Mouse (Mus musculus): Measurements from ENCODE around the gene Pnpla7. TPM values are rescaled to one million over a fixed set of nuclear protein-coding genes. Genes with fewer than 3 reads are reported as not detected.

The Pnpla7 gene
- polyA plus RNA-seq, 1 experiment from 2014 or later: 8.2 TPM

DNA sequence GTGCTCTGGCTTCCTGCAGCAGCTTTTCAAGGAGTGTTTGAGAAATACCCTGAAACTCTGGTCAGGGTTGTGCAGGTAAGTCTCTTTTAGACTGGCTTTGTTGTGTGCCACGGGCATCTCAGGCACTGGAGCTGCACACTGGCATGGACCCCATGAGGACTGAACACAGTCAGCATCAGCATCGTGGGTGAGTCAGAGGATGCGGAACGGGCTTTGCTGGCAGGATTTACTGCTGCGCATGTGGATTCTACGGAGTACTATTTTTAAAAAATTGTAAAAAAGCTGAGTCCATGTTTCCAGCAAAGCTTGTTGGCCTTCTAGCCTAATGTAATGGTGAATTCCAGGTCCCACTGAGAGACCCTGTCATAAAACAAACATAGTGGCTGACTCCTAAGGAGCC, 19.5 kb downstream of the Pnpla7 start:
- no peaks in the 10 kb centered on the region for H3K4me1 ChIP-seq (replicated peaks)
- ATAC-seq (ENCODE audit: insufficient number of reproducible peaks, insufficient read depth, low FRiP score, low TSS enrichment, low read depth): no peak
- WGBS: 93% methylated on average over 6 of the region's 6 CpGs
- H3K9me3 ChIP-seq: no peaks in the 10 kb centered on the region
- H3K27ac ChIP-seq: no peak overlapping the region
- H3K27me3 ChIP-seq: no peaks in the 10 kb centered on the region
- no peak overlapping the region for H3K4me2 ChIP-seq
- H3K36me3 ChIP-seq: 0 out of 2 replicates have a peak, but pooled peaks cover 5% of the 10 kb centered on the region
- H3K4me3 ChIP-seq (replicated peaks): no peak overlapping the region
- H3K9ac ChIP-seq (replicated peaks): no peak overlapping the region

DNA sequence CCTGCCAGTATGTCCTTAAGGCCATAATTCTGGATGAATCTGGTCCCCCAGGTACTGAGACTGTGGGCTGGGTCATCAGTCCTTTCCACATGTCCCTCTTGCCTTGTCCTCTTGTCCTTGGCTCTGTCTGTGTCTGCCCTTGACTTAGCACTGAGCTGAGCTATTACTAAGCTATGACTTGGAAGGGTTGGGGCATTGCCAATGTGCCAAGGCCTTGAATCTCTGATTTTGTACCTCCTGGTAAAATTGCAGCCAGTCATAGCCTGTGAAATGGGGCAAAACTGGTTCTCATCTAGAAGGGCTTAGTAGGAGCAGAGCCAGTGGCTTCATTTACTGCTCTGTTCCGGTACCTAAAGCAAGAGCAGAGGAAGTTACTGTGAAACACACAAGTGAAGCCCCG, 20.6 kb downstream of the Pnpla7 start:
- Histone ChIP-seq H3K4me1 (replicated peaks) (no peaks in the 10 kb centered on the region), H3K27me3 (no peaks in the 10 kb centered on the region), H3K4me2 (no peak overlapping the region), H3K27ac (no peak overlapping the region), H3K36me3 (0 out of 2 replicates have a peak, but pooled peaks cover 5% of the 10 kb centered on the region), H3K9me3 (no peaks in the 10 kb centered on the region), H3K9ac (replicated peaks) (no peak overlapping the region), H3K4me3 (replicated peaks) (no peak overlapping the region)
- WGBS: 91% methylated on average over 2 of the region's 2 CpGs
- no peak for ATAC-seq (ENCODE audit: insufficient number of reproducible peaks, insufficient read depth, low FRiP score, low TSS enrichment, low read depth)

DNA sequence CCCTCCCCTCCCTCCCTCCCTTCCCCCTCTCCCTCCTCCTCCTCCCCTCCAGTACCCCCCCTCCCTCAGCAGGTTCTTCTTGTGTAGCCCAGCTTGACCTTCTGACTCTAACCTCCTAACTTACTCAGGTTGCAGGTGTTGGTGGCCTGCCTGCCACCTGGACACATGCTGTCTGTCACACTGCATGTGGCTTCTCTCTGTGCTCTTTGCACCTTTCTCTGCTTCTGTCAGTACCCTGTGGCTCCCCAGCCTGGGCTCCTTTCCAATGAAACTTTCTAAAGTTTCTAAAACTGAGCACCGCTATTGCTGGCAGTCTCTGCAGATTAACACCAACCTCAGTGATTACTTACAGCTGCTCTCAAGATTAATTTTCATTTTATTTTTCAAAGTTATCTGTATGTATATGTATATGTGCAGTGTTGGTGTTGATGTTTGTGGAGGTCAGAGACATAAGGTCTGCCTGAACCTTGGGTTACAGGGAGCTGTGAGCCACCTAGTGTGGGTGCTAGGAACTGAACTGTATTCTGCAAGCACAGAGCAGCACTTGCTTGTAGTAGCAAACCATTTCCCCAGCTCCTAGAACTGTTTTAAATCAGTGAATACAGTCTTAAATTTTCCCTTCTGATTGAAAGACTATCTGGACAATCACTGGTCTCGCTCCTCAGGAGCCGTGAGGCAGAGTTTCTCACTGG, 24.9 kb downstream of the Pnpla7 start:
- no peak for ATAC-seq (ENCODE audit: insufficient number of reproducible peaks, insufficient read depth, low FRiP score, low TSS enrichment, low read depth)
- H3K27ac ChIP-seq: 0 out of 2 replicates have a peak overlapping the region, but pooled peaks have one; percentile 29
- no peaks in the 10 kb centered on the region for H3K9me3 ChIP-seq
- H3K4me1 ChIP-seq (replicated peaks): no peaks in the 10 kb centered on the region
- no peaks in the 10 kb centered on the region for H3K27me3 ChIP-seq
- WGBS: 75% methylated on average over 3 of the region's 3 CpGs
- H3K4me3 ChIP-seq (replicated peaks): no peak overlapping the region
- H3K9ac ChIP-seq (replicated peaks): no peak overlapping the region
- 0 out of 2 replicates have a peak, but pooled peaks cover 5% of the 10 kb centered on the region for H3K36me3 ChIP-seq
- H3K4me2 ChIP-seq: no peak overlapping the region

DNA sequence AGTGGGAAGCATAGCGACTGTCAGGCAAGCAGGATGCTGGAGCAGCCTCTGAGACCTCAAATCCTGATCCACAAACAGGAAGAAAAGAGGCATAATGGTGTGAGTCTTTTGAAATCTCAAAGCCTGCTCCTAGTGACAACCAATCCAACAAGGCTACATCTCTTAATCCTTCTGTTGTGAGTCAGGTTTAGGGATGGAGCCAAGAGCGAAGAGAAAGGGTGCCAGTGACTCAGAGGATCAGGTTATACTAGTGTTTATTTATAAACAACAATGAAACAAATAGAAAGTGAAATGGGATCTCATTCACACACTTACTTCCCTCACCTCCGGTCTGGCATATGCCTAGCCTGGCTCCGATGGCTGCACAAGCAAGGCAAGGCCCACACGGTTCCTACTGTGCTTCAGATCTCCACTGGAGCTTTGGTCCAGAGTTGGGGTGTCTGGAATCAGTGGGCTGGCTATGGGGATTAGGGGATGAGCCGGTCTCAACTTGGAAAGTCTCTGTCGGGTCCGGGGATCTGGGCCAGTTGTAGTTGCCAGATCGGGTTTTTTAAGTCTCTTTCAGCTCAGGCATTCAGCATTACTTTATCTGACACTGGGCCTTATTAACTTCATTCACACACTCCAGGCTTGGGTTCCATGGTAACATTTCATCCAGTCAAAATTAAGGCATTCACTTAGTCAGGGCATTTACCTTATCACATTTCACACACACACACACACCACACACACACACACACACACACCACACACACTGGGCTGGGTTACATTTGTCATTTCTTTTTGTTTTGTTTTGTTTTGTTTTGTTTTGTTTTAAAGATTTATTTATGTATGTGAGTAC, 28.3 kb downstream of the Pnpla7 start:
- no peak for ATAC-seq (ENCODE audit: insufficient number of reproducible peaks, insufficient read depth, low FRiP score, low TSS enrichment, low read depth)
- H3K9me3 ChIP-seq: no peaks in the 10 kb centered on the region
- no peak overlapping the region for H3K9ac ChIP-seq (replicated peaks)
- H3K4me3 ChIP-seq (replicated peaks): no peak overlapping the region
- 76% methylated on average over 9 of the region's 9 CpGs for WGBS
- no peaks in the 10 kb centered on the region for H3K4me1 ChIP-seq (replicated peaks)
- no peak overlapping the region for H3K27ac ChIP-seq
- H3K36me3 ChIP-seq: no peaks in the 10 kb centered on the region
- H3K27me3 ChIP-seq: no peaks in the 10 kb centered on the region
- no peak overlapping the region for H3K4me2 ChIP-seq

DNA sequence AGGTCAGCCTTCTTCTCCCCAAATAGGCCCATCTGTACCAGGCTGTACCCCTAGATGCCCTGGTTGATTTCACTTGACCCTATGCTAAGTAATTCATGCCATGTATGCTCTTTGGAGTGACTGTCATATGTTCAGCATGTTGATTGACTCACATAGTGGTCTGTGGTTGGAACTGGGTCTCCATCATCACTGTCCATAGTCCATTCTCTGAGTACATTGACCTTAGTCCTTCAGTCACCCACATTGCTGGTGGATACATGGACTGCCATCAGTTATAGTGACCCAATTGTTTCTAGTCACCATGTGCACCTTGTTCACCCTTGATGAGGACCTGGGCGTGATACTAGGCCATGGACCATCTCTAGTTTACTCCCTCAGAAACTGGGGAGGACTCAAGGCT, 30.9 kb downstream of the Pnpla7 start:
- ATAC-seq (ENCODE audit: insufficient number of reproducible peaks, insufficient read depth, low FRiP score, low TSS enrichment, low read depth): no peak
- H3K4me3 ChIP-seq (replicated peaks): no peak overlapping the region
- H3K4me1 ChIP-seq (replicated peaks): no peaks in the 10 kb centered on the region
- H3K9ac ChIP-seq (replicated peaks): no peak overlapping the region
- 86% methylated on average over 1 of the region's 1 CpGs for WGBS
- H3K9me3 ChIP-seq: no peaks in the 10 kb centered on the region
- no peak overlapping the region for H3K27ac ChIP-seq
- H3K4me2 ChIP-seq: no peak overlapping the region
- no peaks in the 10 kb centered on the region for H3K27me3 ChIP-seq
- H3K36me3 ChIP-seq: no peaks in the 10 kb centered on the region

DNA sequence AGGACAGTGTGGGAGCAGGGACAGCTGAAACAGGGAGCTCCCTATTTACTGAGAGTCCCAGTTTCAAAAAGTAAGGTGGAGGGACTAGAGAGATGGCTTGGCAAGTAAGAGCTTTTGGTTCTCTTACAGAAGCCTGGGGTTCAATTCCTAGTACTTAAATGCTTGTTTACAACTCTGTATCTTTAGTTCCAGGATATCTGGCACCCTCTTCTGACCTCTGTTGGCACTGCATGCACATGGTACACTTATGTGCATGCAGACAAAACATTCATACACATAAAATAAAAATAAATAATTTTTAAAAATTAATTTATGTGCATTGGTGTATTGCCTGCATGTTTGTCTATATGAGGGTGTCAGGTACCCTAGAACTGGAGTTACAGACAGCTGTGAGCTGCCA, 32.4 kb downstream of the Pnpla7 start:
- H3K4me3 ChIP-seq (replicated peaks): no peak overlapping the region
- no peaks in the 10 kb centered on the region for H3K4me1 ChIP-seq (replicated peaks)
- no peak overlapping the region for H3K4me2 ChIP-seq
- H3K9me3 ChIP-seq: no peaks in the 10 kb centered on the region
- no peak overlapping the region for H3K9ac ChIP-seq (replicated peaks)
- no peaks in the 10 kb centered on the region for H3K36me3 ChIP-seq
- H3K27me3 ChIP-seq: no peaks in the 10 kb centered on the region
- no peak for ATAC-seq (ENCODE audit: insufficient number of reproducible peaks, insufficient read depth, low FRiP score, low TSS enrichment, low read depth)
- H3K27ac ChIP-seq: no peak overlapping the region

DNA sequence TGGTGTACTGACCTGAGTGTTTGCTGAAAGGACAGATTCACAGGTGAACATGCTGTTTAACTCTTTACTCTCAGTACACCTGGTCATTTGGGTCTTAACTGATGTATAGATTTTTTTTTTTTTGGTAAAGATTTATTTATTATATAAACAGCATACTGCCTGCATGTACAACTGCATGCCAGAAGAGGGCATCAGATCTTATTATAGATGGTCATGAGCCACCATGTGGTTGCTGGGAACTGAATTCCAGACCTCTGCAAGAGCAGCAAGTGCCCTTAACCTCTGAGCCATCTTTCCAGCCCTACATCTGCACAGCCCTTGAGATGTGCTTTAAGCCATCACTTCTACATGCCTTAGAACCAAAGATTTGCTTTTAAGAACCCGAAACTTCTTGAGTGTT, 46.8 kb downstream of the Pnpla7 start:
- Histone ChIP-seq H3K4me3 (replicated peaks) (no peak overlapping the region), H3K4me1 (replicated peaks) (no peaks in the 10 kb centered on the region), H3K36me3 (peaks cover 4% of the 10 kb centered on the region; the same call in 1 of the 2 replicates), H3K4me2 (no peak overlapping the region), H3K27ac (no peak overlapping the region), H3K27me3 (no peaks in the 10 kb centered on the region), H3K9me3 (no peaks in the 10 kb centered on the region), H3K9ac (replicated peaks) (no peak overlapping the region)
- no peak for ATAC-seq (ENCODE audit: insufficient number of reproducible peaks, insufficient read depth, low FRiP score, low TSS enrichment, low read depth)
- 93% methylated on average over 1 of the region's 1 CpGs for WGBS

DNA sequence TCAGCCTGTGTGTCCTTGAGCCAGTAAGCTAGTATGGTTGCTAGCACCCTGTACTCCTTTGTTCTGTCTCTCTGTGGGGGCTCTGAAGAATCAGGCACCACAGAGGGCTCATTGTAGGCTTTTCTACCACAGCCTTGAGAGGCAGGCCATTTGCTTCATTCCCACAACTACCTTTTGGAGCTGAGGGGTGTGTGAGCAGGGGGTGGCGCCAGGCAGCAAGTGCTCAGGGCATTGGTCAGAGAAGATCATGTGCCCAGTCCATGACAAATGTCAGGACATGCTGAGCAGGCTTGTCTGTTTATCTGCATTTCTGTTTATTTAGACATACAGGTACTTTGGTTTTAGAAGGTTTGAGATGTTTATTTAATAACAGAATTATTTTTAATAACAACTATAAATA, 49.3 kb downstream of the Pnpla7 start:
- Histone ChIP-seq H3K4me1 (replicated peaks) (no peaks in the 10 kb centered on the region), H3K4me3 (replicated peaks) (no peak overlapping the region), H3K9ac (replicated peaks) (no peak overlapping the region), H3K36me3 (no peaks in the 10 kb centered on the region), H3K27me3 (no peaks in the 10 kb centered on the region), H3K4me2 (no peak overlapping the region), H3K27ac (no peak overlapping the region), H3K9me3 (no peaks in the 10 kb centered on the region)
- ATAC-seq (ENCODE audit: insufficient number of reproducible peaks, insufficient read depth, low FRiP score, low TSS enrichment, low read depth): no peak
- WGBS: 92% methylated on average over 1 of the region's 1 CpGs

DNA sequence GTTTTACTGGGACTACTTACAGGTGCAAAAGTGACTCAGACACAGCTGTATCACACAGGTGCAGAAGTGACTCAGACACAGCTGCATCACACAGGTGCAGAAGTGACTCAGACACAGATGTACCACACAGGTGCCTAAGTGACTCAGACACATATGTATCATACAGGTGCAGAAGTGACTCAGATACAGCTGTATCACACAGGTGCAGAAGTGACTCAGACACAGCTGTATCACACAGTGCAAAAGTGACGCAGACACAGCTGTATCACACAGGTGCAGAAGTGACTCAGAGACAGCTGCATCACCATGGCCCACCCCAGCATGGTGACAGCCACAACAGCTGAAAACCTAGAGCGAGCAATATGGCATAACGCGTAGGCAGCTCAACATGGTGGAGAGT, 59.2 kb downstream of the Pnpla7 start:
- 91% methylated on average over 4 of the region's 4 CpGs for WGBS
- no peak for ATAC-seq (ENCODE audit: insufficient number of reproducible peaks, insufficient read depth, low FRiP score, low TSS enrichment, low read depth)
- no peaks in the 10 kb centered on the region for H3K9me3 ChIP-seq

DNA sequence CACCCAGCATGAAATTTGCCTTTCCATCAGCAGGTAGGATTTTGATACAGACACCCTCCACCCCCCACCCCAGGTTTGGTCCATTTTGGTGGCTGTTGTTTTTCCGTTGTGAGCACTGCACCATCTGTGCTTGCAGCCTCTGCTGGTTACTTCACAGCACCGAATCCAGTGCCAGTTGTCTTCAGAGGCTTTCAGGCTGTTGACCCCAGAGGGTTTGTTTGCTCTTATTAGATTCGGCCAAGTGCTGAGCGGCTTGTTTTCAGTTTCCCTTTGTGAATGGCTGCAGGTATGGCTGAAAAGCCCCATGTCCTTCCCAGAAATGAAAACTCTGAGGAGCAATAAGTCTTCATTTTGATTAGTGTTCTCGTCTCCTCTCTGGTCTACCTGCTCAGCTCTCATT, 64.3 kb downstream of the Pnpla7 start:
- no peaks in the 10 kb centered on the region for H3K27me3 ChIP-seq
- no peaks in the 10 kb centered on the region for H3K36me3 ChIP-seq
- H3K4me1 ChIP-seq (replicated peaks): no peaks in the 10 kb centered on the region
- no peak overlapping the region for H3K27ac ChIP-seq
- WGBS: 91% methylated on average over 5 of the region's 5 CpGs
- no peak overlapping the region for H3K4me3 ChIP-seq (replicated peaks)
- H3K9ac ChIP-seq (replicated peaks): no peak overlapping the region
- H3K4me2 ChIP-seq: no peak overlapping the region
- H3K9me3 ChIP-seq: no peaks in the 10 kb centered on the region
- no peak for ATAC-seq (ENCODE audit: insufficient number of reproducible peaks, insufficient read depth, low FRiP score, low TSS enrichment, low read depth)

More for the DNA sequence above, 59.2 kb downstream of the Pnpla7 start:
- Histone ChIP-seq H3K36me3 (no peaks in the 10 kb centered on the region), H3K4me3 (replicated peaks) (no peak overlapping the region), H3K4me1 (replicated peaks) (no peaks in the 10 kb centered on the region), H3K9ac (replicated peaks) (no peak overlapping the region), H3K27ac (no peak overlapping the region), H3K4me2 (no peak overlapping the region), H3K27me3 (no peaks in the 10 kb centered on the region)

DNA sequence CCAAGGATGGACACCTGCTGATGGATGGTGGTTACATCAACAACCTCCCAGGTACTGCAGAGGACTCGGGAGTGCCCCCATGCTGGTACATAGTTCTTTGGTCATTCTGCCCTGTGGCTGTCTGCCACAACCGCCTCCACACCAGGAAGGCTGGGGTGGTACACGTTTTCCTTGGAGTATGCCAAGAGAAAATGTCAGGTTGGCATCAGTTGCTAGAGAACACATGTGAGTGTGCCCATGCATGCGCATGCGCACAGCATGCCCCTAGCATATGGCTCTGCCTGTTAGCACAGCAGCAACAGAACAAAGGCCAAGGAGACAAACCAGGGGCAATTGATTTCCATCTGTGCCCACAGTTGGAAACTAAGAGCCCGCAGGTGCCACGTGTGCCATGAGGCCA, 75.1 kb downstream of the Pnpla7 start:
- Histone ChIP-seq H3K36me3 (peaks cover 7% of the 10 kb centered on the region; the same call in 1 of the 2 replicates), H3K4me3 (replicated peaks) (no peak overlapping the region), H3K9me3 (no peaks in the 10 kb centered on the region), H3K4me1 (replicated peaks) (peaks cover 11% of the 10 kb centered on the region), H3K9ac (replicated peaks) (no peak overlapping the region), H3K4me2 (no peak overlapping the region), H3K27ac (no peak overlapping the region), H3K27me3 (no peaks in the 10 kb centered on the region)
- 85% methylated on average over 7 of the region's 7 CpGs for WGBS
- ATAC-seq (ENCODE audit: insufficient number of reproducible peaks, insufficient read depth, low FRiP score, low TSS enrichment, low read depth): no peak

Data from limb, embryonic 12.5 days (tissue).